Mouse (Mus musculus) layer of hippocampus, postnatal 10 days (tissue): ENCODE data around the gene Rras2. TPM values are rescaled to one million over a fixed set of nuclear protein-coding genes. Genes with fewer than 3 reads are reported as not detected.

Experiments
- DNase-seq, 2 experiments: peaks; one replicate each; pipeline ENCODE4 v3.0.0; 2021; ENCODE audit warnings: low spot score in 2 of 2
- total RNA-seq, 2 experiments: library from RNA; stranded (reverse); gene quantifications; 2 replicates each; pipeline ENCODE4 v1.2.3; 2021

Rras2 gene
- total RNA-seq, 2 experiments from 2014 or later: 65.5 to 70.8 TPM

DNA sequence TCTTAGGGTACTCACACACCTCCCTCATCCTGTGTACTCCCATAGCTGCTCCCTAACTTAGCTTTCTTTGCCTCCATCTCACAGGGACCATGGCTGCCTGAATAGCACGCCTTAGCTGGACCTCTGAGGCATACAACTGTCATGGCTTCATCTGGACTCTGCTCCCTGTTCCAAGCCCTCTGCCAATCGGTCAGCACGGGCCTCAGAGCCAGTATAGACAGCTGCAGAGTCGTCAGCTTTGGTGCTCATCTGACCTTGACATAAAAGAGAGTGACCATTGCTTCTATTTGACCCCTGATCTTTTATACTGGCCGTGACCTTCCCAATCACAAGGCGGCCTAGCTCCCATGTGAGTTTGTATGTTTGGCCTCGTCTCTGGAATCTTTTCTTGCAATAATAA, 43.4 kb downstream of the Rras2 start:
- DNase-seq: no peak

DNA sequence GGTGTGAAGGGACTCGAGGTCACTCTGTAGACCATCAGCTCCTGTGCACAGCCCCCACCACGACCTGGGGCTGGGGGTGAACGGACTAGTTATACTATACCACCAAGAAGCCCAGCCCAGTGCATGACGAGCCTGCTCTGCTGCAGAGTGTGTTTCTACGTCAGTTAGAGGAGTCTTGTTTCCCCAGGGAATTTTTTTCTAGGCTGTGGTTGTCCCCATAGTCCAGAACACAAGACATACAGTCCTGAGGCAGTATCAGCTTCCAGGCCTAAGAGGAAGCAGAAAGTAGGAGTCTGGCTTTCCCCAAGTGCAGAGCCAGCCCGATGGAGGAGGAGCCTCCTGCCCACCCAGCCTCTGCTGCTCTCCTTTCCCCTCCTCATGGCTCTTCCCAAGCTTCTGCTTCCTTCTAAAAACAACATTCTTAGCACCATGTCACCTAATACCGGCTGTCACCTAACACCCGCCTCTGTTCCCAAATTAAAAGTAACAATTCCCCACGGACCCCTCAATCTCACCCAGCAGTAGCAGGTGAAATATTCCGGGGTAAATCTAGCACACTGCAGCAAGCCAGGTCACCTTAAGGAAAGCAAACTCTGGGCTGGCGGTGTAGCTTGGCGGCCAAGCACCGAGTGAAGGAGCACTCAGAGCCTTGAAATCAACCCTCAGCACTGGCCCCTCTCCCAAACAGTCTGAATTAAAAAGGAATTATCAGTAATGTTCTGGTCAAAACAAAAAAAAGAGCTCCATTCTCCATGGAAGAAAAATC, 45.5 kb downstream of the Rras2 start:
- DNase-seq: no peak

DNA sequence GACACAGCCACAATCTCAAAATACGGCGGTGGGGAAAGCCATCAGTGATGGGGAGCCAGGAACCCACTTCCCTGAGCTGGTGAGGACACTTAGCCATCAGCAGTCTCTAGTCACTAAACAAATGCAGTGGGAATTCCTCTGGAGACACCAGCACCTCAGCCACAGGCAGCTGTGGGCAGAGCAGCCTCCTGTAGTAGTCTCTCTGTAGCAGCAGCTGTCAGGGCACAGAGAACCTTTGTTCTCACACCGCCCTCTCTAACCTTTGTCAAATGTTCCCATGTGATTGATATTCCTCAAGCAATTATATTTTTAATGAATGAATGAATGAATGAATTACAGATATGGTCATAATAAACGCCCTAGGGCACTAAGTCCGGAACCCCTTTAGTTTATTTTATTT, 46.2 kb downstream of the Rras2 start:
- no peak for DNase-seq

DNA sequence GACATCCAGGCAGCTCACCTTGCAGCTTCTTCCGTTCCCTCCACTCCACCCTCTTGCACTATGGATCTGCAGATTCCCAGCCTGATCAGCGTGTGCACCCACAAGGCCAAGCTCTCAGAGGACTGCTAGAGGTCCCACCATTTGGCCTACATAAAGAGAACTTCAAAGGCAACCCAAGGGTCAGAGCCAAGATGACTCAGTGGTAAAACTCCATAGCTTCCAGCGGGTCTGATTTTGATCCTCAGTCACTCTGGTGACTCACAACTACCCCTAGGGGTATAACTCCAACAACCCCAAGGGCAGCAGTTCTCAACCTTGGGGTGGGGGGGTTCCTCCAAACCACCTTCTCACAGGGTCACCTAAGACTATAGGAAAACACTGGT, 47.1 kb downstream of the Rras2 start:
- no peak for DNase-seq

DNA sequence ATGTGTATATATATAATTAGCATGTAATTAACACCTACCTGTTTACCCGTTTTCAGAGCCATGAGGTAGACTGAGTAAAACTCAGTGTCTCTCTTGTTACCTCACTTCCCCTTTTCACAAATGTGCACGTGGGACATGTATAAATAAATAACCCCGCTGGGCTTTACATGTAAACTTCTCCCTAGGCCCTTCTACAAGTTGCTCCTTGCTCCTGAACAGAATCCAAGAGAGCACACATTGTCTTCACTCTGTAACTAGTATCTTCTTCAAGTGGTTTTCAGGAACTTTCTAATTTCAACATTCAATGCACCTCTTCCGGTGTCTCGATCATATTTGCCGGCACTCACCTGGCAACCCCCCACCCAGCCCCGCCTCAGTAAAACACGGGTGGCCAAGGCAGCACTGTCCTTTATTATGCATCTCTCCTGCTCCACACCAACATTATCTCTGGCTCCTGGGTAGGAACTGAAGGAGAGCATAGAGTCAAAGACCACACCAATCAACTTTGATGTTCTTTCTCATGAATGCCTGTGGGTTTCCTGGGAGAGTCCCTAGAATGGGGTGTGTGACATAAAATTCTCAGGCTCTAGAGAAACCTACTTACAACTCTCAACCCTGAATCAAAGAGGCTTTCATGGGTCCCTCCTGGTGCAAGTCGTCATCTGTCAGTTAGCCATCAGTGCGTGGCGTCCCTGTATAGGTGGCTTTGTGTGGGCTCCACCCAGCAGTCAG, 47.7 kb downstream of the Rras2 start:
- DNase-seq: no peak

DNA sequence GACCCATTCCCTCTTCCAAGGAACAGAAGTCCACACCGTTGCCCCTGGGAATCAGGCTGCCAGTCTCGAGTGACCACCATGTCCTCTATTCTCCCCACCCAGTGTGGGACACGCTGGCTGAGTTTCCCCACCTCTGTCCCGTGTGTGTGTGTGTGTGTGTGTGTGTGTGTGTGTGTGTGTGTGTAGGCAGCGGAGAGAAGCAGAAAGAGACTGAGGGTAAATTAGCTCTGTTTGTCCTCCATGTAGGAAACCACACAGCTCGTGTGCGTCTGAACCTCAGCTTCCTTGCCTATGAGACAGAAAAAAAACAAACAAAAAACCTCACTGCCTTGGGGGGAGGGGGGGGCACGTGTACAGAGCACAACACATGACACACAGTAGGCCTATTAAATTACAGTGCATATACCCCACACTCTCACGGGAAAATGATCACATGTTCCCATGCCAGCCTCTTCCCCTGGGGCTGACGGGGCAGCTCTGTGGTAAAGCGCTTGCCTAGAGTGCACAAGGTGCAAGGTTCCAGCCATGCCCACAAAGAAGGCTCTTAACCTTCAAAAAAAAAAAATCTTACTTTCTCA, 48.5 kb downstream of the Rras2 start:
- DNase-seq: no peak

DNA sequence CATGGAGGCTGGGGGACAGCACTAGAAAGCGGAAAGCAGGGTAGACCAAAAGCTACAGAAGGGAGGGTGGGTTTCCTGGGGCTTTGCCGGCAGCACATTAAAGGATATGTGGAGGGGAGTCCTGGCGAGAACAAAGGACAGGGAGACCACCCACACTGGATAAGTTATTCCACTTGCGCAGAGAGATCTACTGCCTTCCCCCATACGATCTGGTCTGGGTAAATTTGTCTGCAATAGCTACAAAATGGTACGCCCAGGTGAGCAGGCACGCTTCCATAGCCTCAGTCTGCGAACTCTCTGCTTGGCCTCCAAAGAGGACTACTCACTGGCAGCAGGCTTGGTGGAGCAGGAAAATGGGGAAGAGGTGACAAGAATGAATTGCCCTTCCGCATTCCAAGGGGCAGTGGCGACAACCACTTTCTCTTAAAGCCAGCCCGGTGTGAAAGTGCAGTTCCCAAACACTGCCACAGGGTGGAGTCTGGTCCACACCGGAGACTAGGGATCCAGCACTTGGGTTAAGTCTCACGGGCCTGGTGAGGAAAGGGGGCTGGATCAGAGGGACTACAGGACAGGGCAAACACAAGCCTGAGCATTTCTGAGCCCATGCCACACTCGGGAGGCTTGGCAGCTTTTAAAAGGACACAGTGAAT, 50.9 kb downstream of the Rras2 start:
- DNase-seq: peak; percentile 88 to 90

DNA sequence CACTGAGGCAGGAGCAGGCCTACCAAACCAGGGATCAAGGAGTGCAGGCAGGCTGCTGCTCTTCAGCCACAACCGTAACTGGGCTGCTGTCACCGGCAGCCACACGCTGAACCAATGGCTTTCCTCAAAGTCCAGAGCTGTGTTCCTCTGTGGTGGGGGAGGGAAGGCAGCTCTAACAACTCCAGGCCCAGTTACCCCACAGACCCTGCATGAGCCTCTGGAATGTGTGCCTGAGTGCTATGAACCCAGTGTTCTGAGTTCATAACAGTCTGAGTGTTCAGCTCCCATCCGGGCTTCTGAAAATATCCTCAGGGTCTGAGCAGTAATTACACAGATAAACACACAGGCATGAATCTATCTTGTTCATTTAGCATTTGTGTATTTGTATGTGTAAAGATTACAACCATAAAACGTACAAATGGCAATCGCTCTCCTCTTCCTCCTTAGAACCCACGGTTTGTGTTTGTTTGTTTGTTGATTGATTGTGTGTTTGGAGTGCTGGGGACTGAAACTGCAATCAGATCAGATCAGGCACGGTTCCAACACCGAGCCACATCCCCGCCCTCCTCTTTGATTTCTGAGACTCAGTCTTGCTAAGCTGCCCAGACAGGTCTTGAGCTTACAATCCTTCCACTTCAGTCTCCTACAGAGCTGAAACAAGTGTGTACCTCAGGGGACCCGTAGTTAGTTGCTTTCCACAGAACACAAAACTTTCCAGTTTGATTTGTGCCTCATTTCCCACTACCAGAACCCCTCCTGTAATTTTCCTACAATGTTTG, 52.0 kb downstream of the Rras2 start:
- no peak for DNase-seq

DNA sequence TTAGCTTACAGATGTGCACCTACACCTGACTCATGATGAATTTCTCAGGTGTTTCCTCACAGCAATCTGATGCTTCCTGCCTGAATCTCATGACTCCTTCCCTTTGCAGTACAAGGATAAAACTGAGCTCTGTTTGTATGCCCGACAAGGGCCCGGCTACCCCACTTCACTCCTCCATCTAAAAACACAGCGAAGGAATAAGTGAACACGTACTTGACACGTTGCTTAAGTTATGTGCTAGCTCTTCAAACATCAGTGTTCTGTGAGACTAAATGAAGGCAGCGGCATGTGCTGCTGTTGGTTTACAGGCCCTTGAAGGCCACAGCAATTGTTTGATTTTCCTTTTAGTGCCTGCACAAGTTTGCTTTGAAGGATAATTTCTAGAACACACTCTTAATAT, 53.6 kb downstream of the Rras2 start:
- no peak for DNase-seq

DNA sequence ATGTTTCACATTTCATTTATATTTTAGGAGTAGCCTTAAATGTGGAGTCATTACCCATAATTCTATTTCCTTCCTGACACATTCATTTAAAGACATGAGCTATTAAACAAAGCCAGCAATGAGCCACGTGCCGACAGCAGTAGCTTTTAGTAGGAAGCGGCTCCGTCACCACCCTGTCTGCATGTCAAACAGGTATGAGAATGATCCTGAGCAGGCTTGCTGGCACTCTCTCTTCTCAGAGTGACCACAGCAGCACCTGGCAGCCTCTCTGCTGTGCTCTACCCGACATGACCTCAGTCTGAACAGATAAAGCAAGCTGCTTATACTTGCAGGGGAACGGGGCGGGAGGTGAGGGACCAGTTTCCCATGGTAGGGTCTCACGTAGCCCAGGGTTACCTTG, 54.0 kb downstream of the Rras2 start:
- DNase-seq: no peak

DNA sequence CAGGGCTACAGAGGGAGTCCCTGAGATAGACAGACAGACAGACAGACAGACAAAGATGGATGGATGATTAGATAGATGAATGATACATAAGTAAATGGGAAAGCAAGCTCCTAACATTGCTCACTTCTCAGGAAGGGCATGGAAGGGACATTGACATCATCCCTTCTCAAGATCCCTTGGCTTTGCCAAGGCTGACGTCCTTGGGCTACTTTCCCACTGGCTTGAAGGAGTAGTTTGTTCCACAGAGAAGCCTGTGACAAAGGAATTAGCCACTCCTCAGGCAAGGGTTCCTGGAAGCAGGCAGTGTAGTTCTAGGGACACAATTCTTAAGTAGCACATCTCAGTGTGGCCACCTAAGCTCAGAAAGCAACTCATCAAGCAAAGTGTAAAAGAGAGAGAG, 55.1 kb downstream of the Rras2 start:
- no peak for DNase-seq

DNA sequence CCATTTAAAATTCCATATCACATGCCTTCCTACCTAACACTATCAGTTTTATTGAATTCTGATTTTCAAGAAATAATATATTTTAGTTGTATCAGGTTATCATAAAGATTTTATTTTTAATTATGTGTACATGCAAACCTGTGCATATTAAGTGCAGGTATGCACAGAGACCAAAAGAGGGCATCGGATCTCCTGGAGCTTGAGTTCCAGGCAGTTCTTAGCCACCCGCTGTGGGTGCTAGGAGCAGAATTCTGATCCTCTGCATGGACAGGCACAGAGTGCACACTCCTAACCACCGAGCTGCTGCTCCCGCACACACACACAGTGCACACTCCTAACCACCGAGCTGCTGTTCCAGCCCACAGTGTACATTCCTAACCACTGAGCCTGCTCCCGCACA, 57.1 kb downstream of the Rras2 start:
- no peak for DNase-seq

DNA sequence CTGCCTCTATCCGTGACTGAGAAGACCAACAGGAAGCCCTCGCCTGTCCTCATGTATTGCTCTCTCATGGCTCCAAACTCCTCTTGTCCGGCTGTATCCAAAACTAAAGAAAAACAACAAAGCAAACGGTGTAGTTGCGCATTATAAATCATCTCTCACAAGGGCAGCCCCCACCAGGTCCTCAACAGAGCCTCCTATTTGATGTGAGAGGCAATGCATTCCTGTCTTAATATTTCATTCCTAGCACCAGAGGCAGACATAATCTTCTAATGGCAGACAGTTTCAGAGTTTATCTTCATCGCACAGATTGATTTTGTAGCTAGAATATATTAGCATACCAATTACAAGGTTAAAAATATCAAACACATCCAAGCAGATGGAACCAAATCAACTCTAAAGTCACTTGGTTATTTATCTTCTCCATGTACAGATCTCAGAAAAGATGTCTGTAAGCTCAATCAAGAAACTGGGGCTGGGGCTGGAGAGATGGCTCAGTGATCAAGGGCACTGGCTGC, 58.6 kb downstream of the Rras2 start:
- no peak for DNase-seq

DNA sequence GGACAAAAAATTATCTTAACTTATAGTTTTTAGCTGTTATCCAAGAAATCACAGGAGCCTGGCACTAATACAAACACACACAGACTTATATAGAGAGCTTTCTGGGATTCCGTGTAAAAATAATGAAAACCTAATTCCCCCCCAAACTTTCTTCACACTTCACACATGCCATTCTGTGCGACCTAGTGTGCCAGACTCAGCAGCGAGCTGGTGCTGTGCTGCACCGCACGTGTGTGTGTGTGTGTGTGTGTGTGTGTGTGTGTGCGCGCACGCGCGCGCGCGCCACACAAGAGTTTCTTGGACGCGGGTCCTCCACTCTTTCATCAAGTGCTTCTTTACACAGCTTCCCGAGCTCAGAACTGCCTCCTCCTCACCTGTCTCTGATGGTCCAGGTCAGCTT, 59.4 kb downstream of the Rras2 start:
- no peak for DNase-seq

DNA sequence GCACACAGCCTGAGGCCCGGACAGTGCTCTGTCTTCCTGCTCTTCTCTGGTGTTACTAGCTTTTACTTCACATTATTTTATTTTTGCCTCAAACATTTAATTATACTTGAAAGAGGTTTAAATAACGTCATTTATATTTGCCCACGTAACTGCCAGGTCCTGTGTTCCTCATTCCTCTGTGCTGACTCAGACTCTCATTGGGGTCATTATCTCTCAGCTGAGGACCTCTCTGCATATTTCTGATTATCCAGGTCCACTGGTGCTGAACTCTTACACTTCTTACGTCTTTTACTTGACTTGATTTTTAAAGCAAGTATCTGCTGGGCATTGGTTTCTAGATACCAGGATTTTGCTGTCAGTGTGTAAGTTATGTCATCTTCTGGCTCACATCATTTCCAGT, 63.9 kb downstream of the Rras2 start:
- DNase-seq: no peak

DNA sequence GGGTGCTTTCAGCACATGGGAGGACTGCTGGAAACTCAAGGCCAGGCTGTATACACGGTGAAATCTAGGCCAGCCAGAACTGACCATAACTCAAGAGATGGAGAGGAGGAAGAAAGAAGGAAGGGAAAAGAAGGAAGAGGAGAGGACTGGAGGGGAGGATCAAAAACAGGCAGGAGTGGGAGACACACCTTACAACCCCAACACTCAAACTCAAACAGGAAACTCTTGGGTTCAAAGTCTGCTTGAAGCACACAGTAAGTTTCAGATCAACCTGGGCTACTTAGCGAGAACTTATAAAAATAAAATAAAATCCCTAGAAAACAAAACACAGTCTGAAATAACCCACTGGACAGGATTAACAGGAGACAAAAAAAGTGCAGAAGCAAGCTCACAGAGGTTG, 71.8 kb downstream of the Rras2 start:
- DNase-seq: no peak

DNA sequence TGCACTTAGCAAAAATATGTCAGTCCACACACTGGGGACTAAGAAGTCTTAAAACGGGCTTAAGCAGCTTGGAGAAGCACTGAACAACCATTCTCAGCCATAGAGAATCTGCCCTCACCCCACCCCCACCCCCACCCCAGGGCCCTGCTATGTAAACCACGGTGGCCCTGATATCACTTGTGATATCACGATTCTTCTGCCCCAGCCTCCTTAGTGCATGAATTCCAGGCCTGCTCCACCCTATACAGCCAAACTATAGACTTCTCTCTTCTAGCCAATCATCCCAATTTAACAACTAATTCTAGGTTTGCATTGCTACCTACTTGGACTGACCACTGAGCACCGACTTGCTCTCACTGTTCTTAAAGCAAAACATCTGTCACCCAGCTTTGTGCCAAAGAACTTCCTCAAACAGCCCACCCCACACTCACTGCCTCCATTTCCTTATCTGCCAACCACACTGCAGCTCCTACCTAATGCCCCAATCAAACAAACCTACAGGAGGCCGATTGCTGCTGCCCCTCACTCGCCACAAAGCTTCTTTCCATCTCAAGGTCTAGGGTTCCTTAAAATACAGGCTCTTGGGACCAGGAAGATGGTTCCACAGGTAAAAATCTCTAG, 73.5 kb downstream of the Rras2 start:
- DNase-seq: no peak

DNA sequence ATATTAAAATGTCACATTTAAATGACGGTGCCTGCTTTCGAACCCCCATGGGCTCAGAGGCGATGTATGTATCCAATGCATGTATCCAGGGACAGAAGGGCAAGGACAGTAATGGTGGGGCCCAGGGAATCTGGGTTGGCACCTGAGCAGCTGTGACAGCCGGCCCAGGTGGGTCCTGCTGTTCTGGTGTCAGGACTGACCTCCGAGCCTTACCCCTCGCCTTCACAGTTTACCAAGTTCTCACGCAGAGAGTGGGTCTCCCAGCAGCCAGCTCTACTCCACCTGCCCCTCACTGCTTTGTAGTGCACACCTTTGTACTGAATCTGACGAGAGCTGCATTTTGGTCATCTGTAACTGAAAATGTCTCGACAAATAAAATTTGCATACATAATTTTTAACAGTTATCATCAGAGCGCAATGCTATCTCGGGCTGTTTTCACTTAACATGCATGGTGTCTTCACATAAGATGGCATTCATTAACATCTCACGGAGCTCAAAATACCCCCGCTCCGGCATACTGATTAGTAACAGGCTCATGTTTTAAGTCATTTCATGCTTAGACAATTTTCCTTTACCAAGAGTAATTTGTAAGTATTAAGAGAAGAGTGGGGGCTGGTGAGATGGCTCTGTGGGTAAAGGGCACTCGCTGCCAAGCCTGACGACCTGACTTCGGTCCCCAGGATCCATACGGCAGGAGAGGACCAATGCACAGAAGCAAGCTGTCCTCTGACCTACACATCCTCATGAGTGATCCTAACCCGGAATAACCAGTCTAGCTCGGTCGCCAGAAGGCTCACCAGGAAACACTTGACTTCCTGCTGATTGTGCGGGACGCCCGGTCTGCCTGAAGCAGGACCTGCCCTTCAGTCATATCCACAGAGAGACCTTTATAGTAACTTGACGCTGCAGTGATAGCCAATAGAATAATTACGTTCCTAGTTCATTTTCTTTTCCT, 74.3 kb downstream of the Rras2 start:
- DNase-seq: no peak

DNA sequence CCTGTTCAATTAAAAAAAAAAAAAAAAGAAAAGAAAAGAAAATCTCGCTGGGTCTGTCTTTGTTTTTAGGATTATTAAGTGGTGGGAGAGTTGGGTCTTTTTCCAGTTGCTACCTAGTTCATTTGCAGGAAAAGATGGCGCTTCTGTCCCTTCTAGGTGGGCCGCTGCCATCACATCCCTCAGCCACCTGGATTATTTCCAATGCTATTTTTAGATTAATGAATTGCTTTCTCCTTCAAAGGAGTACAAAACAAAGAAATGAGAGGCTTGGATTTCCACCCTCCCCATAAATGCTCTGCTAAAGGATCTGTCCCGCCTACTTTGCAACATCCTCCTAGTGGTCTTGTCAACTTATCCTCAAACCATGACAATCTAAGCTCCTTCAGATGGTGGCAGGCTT, 76.2 kb downstream of the Rras2 start:
- no peak for DNase-seq
